Mouse (Mus musculus) stomach, postnatal 0 days (tissue): ENCODE measurements around the gene Ccnj. TPM values are rescaled to one million over a fixed set of nuclear protein-coding genes. Genes with fewer than 3 reads are reported as not detected.

Source experiments
- ATAC-seq: fragments of 200-750 bp; cut with Nextera tagmentation; 2 replicates; pipeline ENCODE4 v1.8.0; 2017; ENCODE audit not compliant: low FRiP score, low TSS enrichment
- DNase-seq: peaks from one replicate; pipeline ENCODE4 v3.0.0-alpha.2; 2016; ENCODE audit warnings: low spot score
- H3K27ac ChIP-seq: fragments of 300-500 bp; sonication (generic); replicated peaks from 2 replicates; pipeline ENCODE4 v1.5.1; 2014; ENCODE audit warnings: mild to moderate bottlenecking, control low read depth
- H3K27me3 ChIP-seq: fragments of 300-500 bp; sonication (generic); 2 replicates; pipeline ENCODE4 v1.6.1; 2014; ENCODE audit warnings: low read length; ENCODE audit not compliant: control insufficient read depth, insufficient read depth
- H3K36me3 ChIP-seq: fragments of 300-500 bp; sonication (generic); 2 replicates; pipeline ENCODE4 v1.6.1; 2014; ENCODE audit warnings: low read length, mixed read lengths; ENCODE audit not compliant: control insufficient read depth, insufficient read depth
- H3K4me1 ChIP-seq: fragments of 300-500 bp; sonication (generic); replicated peaks from 2 replicates; pipeline ENCODE4 v1.6.1; 2014; ENCODE audit warnings: antibody characterized with exemption; ENCODE audit not compliant: control insufficient read depth, insufficient read depth
- H3K4me2 ChIP-seq: fragments of 300-500 bp; sonication (generic); replicated peaks from 2 replicates; pipeline ENCODE4 v1.6.1; 2014; ENCODE audit warnings: low read depth, mild to moderate bottlenecking, control low read depth, moderate library complexity
- H3K4me3 ChIP-seq: fragments of 300-500 bp; sonication (generic); 2 replicates; pipeline ENCODE4 v1.5.1; 2014; ENCODE audit warnings: low read depth, low read length, control low read depth
- H3K9ac ChIP-seq: fragments of 300-500 bp; sonication (generic); 2 replicates; pipeline ENCODE4 v1.6.1; 2014; ENCODE audit warnings: mild to moderate bottlenecking, low read length, control low read depth, mixed read lengths
- H3K9me3 ChIP-seq: fragments of 300-500 bp; sonication (generic); 2 replicates; pipeline ENCODE4 v1.6.1; 2016; ENCODE audit warnings: low read length; ENCODE audit not compliant: control insufficient read depth
- CTCF ChIP-seq: IDR thresholded peaks from 2 replicates; pipeline ENCODE4 v1.5.1; 2016; ENCODE audit warnings: antibody characterized with exemption, low read depth, mild to moderate bottlenecking, moderate library complexity
- EP300 ChIP-seq: optimal IDR thresholded peaks from 2 replicates; pipeline ENCODE3; 2016; ENCODE audit warnings: antibody characterized with exemption
- WGBS: fragments of 180-500 bp; shearing (Covaris S2); extraction: QIAGEN DNeasy Blood & Tissue Kit; methylation state at CpG from one replicate; pipeline ENCODE4 v1.1.7; 2014; 5-methylcytosine and 5-hydroxymethylcytosine counted together
- polyA plus RNA-seq: library from polyadenylated mRNA; unstranded; fragments of >200 nt; fragmentation: Nextera tagmentation; extraction: Ambion mirVana; gene quantifications from 2 replicates; pipeline ENCODE4 v1.2.1, GENCODE M21; 2015

The Ccnj gene
- polyA plus RNA-seq, 1 experiment from 2014 or later: 3.0 TPM

DNA sequence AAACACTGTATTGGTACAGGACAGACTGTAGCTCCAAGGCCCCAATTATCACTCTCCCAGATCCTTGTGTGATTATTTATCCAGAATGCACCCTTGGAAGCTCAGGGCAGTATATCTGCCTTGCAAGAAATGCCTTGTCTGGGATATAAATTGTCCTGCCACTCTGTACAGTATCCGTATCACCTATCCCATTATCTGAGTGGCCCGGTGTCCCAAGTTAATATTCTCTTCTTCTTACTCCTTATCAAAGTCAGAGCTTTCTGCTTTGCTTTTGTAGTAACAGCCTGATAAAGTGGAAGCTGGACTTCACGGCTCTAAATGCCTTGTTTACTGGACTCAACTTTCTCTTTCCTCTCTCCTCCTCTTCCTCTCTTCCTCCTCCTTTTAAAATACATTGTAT, 18.3 kb upstream of the Ccnj start:
- WGBS: 68% methylated on average over 3 of the region's 3 CpGs
- no peak overlapping the region for H3K4me2 ChIP-seq
- no peak for ATAC-seq
- no peaks in the 10 kb centered on the region for H3K4me1 ChIP-seq
- H3K9me3 ChIP-seq: no peaks in the 10 kb centered on the region
- DNase-seq: no peak
- no peaks in the 10 kb centered on the region for H3K36me3 ChIP-seq
- no peak overlapping the region for H3K4me3 ChIP-seq
- no peaks in the 10 kb centered on the region for H3K27me3 ChIP-seq
- no peak overlapping the region for H3K9ac ChIP-seq
- H3K27ac ChIP-seq: no peak overlapping the region
- TF ChIP-seq CTCF (no peak), EP300 (no peak)

GRCm38 (mm10) chr19:40813385-40813784, 17.7 kb upstream of the Ccnj start:
- no peak for ATAC-seq
- no peak for DNase-seq

GRCm38 (mm10) chr19:40815645-40816183, 15.4 kb upstream of the Ccnj start:
- no peak for ATAC-seq

More at GRCm38 (mm10) chr19:40813385-40813784, 17.7 kb upstream of the Ccnj start:
- no peak overlapping the region for H3K4me3 ChIP-seq
- H3K36me3 ChIP-seq: no peaks in the 10 kb centered on the region
- H3K9ac ChIP-seq: no peak overlapping the region
- WGBS: 72% methylated on average over 14 of the region's 14 CpGs
- H3K27me3 ChIP-seq: no peaks in the 10 kb centered on the region
- no peak for TF ChIP-seq CTCF
- no peak for TF ChIP-seq EP300
- no peaks in the 10 kb centered on the region for H3K4me1 ChIP-seq
- no peak overlapping the region for H3K27ac ChIP-seq
- no peak overlapping the region for H3K4me2 ChIP-seq
- H3K9me3 ChIP-seq: no peaks in the 10 kb centered on the region

DNA sequence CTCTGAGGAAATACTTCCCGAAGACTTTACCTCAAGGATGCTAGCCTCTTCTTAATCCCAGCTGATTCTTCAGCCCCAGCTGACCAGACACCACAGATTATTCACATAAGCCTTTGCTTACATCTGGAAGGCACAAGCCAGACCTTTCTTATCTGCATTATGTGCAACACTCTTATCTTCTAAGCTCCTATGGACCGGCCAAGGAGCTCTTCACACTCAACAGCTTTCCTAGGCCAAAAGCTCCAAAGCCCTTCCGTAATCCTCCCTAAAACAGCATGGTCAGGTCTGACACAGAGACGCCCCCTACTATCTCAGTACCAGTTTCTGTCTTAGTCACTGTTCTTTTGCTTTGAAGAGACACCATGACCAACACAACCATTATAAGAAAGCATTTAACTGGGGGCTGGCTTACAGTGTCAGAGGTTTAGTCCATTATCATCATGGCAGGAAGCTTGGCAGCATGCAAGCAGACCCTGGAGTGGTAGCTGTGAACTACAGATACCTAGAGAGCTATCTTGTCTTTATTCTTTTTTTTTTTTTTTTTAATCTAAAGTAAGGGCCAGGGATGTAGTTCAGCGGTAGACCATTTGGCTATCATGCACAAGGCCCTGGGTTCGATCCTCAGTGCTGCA, 13.1 kb upstream of the Ccnj start:
- Histone ChIP-seq H3K9me3 (no peaks in the 10 kb centered on the region), H3K4me1 (no peaks in the 10 kb centered on the region), H3K36me3 (no peaks in the 10 kb centered on the region), H3K4me2 (no peak overlapping the region), H3K9ac (no peak overlapping the region), H3K4me3 (no peak overlapping the region), H3K27ac (no peak overlapping the region), H3K27me3 (no peaks in the 10 kb centered on the region)
- TF ChIP-seq EP300 (no peak), CTCF (no peak)
- 85% methylated on average over 6 of the region's 6 CpGs for WGBS
- ATAC-seq (no peak), DNase-seq (no peak)

More at GRCm38 (mm10) chr19:40815645-40816183, 15.4 kb upstream of the Ccnj start:
- Histone ChIP-seq H3K4me3 (no peak overlapping the region), H3K27me3 (no peaks in the 10 kb centered on the region), H3K27ac (no peak overlapping the region), H3K9ac (no peak overlapping the region), H3K36me3 (no peaks in the 10 kb centered on the region), H3K4me1 (no peaks in the 10 kb centered on the region), H3K9me3 (no peaks in the 10 kb centered on the region), H3K4me2 (no peak overlapping the region)
- 49% methylated on average over 7 of the region's 7 CpGs for WGBS
- no peak for DNase-seq
- TF ChIP-seq CTCF: no peak
- TF ChIP-seq EP300: no peak

- TF ChIP-seq CTCF: peak; percentile 25
- TF ChIP-seq EP300: no peak
- H3K27ac ChIP-seq: no peak overlapping the region
- DNase-seq: no peak
- no peaks in the 10 kb centered on the region for H3K4me1 ChIP-seq
- no peak for ATAC-seq
- no peaks in the 10 kb centered on the region for H3K27me3 ChIP-seq
- H3K36me3 ChIP-seq: no peaks in the 10 kb centered on the region
- no peak overlapping the region for H3K9ac ChIP-seq
- no peak overlapping the region for H3K4me3 ChIP-seq
- 41% methylated on average over 7 of the region's 7 CpGs for WGBS
- H3K4me2 ChIP-seq: no peak overlapping the region
- no peaks in the 10 kb centered on the region for H3K9me3 ChIP-seq
Measured at GRCm38 (mm10) chr19:40818764-40819163, 12.3 kb upstream of the Ccnj start.

DNA sequence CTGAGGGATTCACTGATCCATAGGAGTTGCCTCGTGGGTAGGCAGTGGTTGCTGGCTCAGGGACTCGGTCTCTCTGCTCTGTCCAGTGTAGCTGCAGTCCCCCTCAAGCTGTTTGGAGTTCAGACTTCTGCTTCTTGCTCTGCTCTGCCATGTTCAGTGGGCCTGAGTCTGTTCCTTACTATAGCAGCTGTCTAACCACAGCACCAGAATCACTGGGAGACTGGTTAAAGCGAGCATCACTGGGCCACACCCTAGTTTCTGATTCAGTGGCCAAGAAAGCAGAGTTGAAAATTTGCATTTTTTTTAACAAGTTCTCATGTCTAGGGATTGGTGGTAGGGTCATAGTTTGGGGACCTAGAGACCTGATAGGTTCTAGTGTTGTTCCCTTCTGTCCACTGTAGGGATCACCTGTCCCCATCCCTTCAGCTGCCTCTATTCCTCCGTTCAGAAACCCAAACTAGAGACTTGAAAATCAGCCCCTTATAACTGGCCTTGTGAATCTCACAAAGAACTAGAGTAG, 9.7 kb upstream of the Ccnj start:
- no peak for ATAC-seq
- Histone ChIP-seq H3K4me3 (no peak overlapping the region), H3K4me2 (no peak overlapping the region), H3K9me3 (no peaks in the 10 kb centered on the region), H3K27ac (no peak overlapping the region), H3K4me1 (no peaks in the 10 kb centered on the region), H3K9ac (no peak overlapping the region), H3K27me3 (no peaks in the 10 kb centered on the region), H3K36me3 (no peaks in the 10 kb centered on the region)
- 78% methylated on average over 4 of the region's 4 CpGs for WGBS
- DNase-seq: no peak
- TF ChIP-seq CTCF (no peak), EP300 (no peak)
